Mouse (Mus musculus): ENCODE measurements around the gene Elp5.

The Elp5 gene

GRCm38 (mm10) chr11:70014880-70015558 lies 32.7 kb upstream of the Elp5 start, which contains the start of gene Acadvl:
Acadvl (minus strand) TSS chr11:70015411.
- peak; percentile 85 for DNase-seq

DNA sequence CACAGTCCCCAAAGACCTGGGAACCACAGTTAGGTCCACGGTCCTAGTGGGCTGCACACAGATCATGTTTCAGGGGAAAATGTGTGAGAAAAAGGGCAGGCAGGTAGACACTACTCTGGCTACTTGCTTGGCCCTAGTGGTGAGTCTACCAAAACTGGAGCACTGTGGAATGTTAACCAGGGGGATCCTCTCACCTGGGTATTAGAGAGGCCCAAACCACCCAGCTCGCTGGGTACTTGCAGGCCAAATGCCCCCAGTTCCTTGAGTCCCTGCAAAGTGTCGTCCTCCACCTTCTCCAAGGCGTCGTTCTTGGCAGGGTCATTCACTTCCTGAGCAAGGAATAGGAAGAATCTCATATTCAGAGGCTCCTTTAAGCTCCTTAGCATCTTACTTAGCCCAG lies 31.7 kb upstream of the Elp5 start:
- DNase-seq = no peak

GRCm38 (mm10) chr11:70013408-70013807 lies 31.1 kb upstream of the Elp5 start:
- no peak for DNase-seq

DNA sequence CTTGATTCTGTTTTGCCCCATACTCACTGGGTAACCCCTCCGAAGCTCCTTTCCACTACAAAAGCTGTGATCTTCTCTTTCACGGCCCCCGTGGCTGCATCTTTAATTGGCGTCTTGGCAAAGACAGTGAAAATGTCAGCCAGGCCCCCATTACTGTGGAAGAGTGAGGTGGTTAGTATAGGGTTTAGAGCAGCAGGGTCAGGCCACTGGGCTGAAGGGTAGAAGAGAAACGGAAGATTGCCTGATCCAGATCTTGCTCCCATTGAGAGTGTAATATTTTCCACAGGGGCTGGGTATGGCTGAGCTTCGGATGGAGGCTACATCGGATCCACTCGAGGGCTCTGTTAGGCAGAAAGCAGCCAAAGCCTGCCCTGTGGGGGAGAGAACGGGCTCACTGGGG lies 30.6 kb upstream of the Elp5 start:
- DNase-seq = no peak

GRCm38 (mm10) chr11:70010961-70011360 lies 28.6 kb upstream of the Elp5 start:
- no peak for DNase-seq

GRCm38 (mm10) chr11:70010548-70010947 lies 28.2 kb upstream of the Elp5 start:
- no peak for DNase-seq

GRCm38 (mm10) chr11:70010033-70010432 lies 27.7 kb upstream of the Elp5 start:
- DNase-seq = no peak

DNA sequence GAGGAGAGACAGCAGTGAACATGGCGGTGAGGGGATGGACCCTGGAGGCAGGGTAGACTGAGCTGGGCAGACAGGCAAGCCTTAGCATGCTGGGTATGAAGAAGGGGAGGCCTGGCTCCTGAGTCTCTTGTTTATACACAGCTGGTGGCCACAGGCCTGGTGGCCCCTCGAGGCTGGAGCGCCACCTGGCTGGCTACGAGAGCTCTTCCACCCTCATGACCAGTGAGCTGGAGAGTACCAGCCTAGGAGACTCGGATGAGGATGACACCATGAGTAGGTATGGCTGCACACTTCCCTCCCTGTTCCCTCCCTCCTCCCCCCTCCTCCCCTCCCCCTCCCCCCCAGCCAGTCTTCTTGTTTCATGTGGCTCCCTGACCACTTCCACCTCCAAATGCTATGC lies 23.2 kb upstream of the Elp5 start:
- DNase-seq = peak; percentile 52

DNA sequence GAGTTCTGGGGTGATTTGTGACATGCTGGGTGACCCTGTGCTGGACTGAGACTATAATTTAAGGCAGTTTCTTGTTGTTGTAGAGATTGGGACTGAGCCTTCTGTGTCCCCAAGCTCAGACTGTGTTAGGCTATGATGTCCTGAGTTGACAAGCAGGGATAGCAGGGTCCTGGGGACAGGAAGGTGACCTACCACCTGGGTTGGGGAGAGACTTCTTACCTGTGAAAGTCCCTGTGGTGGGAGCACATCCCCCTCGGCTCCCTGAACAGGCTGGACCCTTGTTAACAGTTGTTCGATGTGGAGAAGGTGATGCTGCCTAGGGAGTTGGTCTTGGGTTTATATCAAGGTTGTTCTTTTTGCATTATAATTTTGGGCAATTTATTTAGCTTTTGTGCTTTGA lies 20.2 kb upstream of the Elp5 start:
- no peak for DNase-seq

DNA sequence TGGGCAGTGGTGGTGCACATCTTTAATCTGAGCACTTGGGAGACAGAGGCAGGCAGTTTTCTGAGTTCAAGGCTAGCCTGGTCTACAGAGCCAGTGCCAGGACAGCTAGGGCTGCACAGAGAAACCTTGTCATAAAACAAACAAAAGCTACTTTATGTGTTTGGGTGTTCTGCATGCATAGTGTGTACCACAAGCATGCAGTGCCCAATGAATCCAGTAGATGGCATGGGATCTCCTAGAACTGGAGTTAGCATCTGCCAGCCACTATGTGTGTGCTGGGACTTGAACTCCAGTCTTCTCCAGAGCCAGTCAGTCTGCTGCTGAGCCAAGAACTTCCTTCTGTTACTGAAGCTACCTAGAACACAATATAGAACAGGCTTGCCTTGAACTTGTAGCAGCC lies 19.5 kb upstream of the Elp5 start:
- peak; percentile 70 for DNase-seq

GRCm38 (mm10) chr11:70001159-70001558 lies 18.8 kb upstream of the Elp5 start:
- no peak for DNase-seq

GRCm38 (mm10) chr11:70000396-70000898 lies 18.1 kb upstream of the Elp5 start, which contains the start of gene Dvl2:
Dvl2 (plus strand) TSS chr11:70000595.
- DNase-seq = peak; percentile 85

DNA sequence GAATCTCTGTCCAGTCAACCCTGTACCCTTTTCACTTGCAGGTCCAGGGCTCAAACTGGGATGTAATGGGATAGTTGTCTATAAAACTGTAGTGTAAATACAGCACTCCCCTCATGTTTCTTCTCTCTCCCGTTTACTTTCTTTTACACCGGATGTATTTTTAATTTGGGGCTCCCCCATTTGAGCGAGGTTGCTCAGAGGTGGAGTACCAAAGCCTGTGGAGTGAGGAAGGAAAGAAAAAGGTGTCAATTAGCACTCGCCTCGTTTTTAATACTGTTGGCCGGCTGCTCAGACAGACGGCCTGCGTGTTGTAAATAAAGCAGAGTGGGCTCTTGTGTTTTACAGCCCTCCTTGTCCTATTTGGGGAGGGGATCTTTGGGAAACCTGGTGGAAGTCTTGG lies 17.3 kb upstream of the Elp5 start:
- no peak for DNase-seq

GRCm38 (mm10) chr11:69998567-69999491 lies 16.5 kb upstream of the Elp5 start:
- peak; percentile 30 for DNase-seq

DNA sequence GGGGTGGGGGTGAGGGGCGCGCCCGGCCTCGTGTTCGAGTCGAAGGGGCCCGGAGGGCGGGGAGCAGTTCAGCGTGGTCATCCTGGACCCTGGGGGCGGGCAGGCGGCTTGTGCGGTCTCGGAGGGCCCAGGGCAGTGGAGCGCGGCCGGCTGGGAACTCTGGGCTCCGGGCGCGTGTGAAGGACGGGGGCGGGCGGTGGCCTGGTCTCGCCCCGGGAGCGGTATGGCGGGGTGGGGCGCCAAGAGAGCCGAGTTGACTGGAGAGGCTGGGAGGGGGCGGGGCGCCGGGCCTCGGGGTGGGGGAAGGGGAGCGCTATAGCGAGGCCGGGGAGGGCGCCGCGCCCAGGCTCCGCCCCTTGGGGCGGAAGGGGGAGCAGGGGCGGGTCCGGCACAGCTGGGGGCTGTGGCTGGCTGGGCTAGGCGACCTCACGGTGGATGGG lies 14.8 kb upstream of the Elp5 start:
- DNase-seq = peak; percentile 91

DNA sequence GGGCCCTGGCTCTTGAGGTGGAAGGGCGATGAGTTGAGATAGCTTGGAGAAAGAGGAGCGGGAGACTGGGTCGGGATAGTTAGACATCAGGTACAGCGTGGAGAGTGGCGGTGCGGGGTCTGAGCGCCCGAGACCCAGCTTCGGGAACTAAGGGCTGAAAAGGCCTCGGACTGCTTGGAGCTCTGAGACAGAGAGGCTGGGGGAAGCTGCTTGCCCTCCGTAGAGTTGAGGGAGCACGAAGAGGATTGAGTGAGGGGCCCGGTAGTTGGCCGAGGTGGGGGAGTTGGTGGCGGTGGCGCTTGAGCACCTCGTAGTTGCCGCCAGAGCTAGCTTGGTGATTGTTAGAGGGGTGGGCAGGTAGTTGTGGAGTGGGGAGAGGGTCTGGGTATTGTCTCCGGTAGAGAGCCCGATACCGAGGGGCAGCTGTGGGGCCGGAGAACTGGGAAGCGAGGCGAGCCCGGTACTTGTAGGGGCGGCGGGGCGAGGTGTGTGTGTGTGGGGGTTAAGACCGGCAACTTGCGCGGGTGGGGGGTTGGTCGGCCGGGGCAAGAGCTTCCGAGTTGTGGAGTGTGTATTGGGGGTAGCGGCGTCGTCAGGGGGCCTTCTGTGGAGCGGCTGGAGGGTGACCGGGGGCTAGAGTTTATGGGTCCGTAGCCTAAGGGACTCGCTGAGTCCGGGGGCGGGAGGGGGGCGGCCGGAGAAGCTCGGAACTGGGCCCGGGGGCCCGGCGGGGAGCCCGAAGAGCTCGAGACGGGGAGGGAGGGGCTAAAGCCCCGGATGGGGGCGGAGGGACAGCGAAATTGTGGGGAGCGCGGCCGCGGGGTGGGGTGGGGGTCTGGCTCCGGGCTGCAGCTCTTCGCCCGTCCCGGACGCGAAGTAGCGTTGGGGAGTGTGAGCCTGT lies 14.1 kb upstream of the Elp5 start:
- DNase-seq = peak; percentile 76

DNA sequence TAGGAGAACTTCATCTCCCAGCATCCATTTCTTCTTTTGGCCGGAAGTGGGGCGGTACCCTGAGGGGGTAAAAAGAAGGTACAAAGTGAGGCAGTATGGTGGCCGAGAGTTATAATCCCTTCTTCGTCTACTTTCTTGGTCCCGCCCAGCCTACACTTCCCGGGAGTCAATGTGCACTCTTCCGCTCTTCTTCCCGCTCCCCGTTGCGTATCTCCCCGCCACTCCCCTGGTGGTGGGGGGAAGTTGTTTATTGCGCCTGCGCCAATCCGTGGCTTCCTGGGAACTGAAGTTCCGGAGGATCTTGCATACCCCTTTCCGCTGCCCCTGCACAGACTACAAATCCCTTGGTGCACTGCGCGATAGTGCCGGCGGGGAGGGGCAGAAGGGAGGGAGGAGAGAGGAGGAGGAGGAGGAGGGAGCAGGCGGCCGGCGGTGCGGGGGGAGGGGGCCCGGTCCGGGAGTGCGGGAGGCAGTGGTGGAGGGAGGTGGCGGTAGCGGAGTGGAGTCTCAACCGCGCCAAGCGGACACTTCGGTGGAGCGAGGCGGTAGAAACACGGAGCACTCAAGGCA lies 13.2 kb upstream of the Elp5 start, which contains the start of gene Phf23:
TSS of gene Phf23 (plus strand) at position 387 of the 570 bp plus-strand sequence.
- DNase-seq = peak; percentile 97

- no peak for DNase-seq
Observed at GRCm38 (mm10) chr11:69994401-69995090, 12.2 kb upstream of the Elp5 start.

DNA sequence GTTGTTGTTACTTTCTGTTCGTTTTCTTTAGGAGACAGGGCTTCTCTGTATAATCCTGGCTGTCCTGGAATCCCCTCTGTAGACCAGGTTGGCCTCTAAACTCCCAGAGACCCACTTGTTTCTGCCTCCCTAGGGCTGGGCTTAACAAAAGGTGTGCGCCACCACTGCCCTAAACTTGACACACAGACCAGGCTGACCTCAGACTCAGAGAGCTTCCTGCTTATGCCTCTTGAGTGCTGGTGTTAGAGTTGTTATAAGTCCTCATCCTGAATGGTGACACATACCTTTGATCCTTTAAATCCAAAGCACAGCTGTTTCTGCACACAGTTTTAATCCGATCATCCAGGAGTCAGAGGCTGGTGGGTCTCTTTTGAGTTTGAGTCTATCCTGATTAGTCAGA lies 10.6 kb upstream of the Elp5 start:
- no peak for DNase-seq

GRCm38 (mm10) chr11:69992396-69992795 lies 10.1 kb upstream of the Elp5 start:
- no peak for DNase-seq

DNA sequence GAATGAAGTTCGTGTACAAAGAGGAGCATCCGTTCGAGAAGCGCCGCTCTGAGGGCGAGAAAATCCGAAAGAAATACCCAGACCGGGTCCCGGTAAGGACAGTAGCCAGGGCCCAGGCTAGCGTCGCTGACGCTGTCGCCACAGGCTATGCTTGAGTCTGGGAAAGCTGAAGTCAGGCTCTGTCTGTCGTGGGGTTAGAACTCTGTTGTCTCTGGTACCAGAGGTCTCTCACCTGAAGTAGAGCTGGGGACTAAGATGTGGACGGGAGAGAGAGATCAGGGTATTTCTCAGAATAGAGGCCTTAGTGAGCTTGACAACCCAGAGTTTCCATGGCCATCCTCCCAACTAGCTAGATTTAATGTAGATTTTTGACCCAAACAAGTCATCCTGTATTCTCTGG lies 9.4 kb upstream of the Elp5 start:
- DNase-seq = no peak

All from thymus, postnatal 25 days (tissue).